Comparison of ENCODE assay signal across 9 mouse cellular contexts in genomic region chr9:107676302-107676701, GRCm38 (mm10). TPM values are rescaled to one million over a fixed set of nuclear protein-coding genes. Genes with fewer than 3 reads are reported as not detected.
A peak's percentile ranks its signal among the peaks of the same experiment; 100 is the strongest.
DNase-seq lines count a peak whose midpoint lies in the region; ATAC-seq lines count a peak whose summit lies in the region.
"Had no signal": no experiment of that assay in that cellular context is flagged by ENCODE, and none has a peak within 500 bp of the region (broad histone marks: within the 10 kb centered on the region; RNA-seq: fewer than 3 reads in every experiment).

No protein-coding gene starts in this region.

- no peak for ATAC-seq in heart, embryonic 14.5 days (ENCODE audit: insufficient number of reproducible peaks, insufficient read depth, low FRiP score, low read depth)
- peak; percentile 20 for ATAC-seq in hindbrain, embryonic 12.5 days (ENCODE audit: low FRiP score)
- ATAC-seq: Patski had no signal

- H3K9me3 ChIP-seq in heart, embryonic 14.5 days (ENCODE audit: control insufficient read depth, low read length), result no peaks in the 10 kb centered on the region
- no peaks in the 10 kb centered on the region for H3K9me3 ChIP-seq in hindbrain, embryonic 12.5 days (replicated peaks)

- H3K27me3 ChIP-seq in heart, embryonic 14.5 days (ENCODE audit: control insufficient read depth, insufficient read depth, low read length), result peaks cover 41% of the 10 kb centered on the region
- H3K27me3 ChIP-seq in hindbrain, embryonic 12.5 days, result peaks cover 37% of the 10 kb centered on the region
- H3K27me3 ChIP-seq: Patski had no signal

- H3K9ac ChIP-seq in heart, embryonic 14.5 days (ENCODE audit: low read length), result peak overlapping the region; percentile 52
- H3K9ac ChIP-seq in hindbrain, embryonic 12.5 days, result peak overlapping the region; percentile 56

- H3K4me2 ChIP-seq in heart, embryonic 14.5 days (ENCODE audit: low read length), result peak overlapping the region; percentile 69
- peak overlapping the region; percentile 59 for H3K4me2 ChIP-seq in hindbrain, embryonic 12.5 days (replicated peaks)

- DNase-seq in heart, postnatal 4 days, result no peak
- DNase-seq in T-cell, adult 2 months (ENCODE audit: low spot score), result peak; percentile 36
- peak; percentile 24 for DNase-seq in mesoderm, embryonic 11.5 days (ENCODE audit: low read depth, low spot score)
- DNase-seq in MN1 (ENCODE audit: low spot score), result no peak
- DNase-seq in frontal cortex, postnatal 36 days (ENCODE audit: low spot score in 2 of 2), result no peak
- no peak for DNase-seq in thymus, postnatal 4 days

- H3K36me3 ChIP-seq in heart, embryonic 14.5 days (ENCODE audit: control insufficient read depth, insufficient read depth, low read length), result no peaks in the 10 kb centered on the region
- no peaks in the 10 kb centered on the region for H3K36me3 ChIP-seq in hindbrain, embryonic 12.5 days

- peaks cover 3 to 10% of the 10 kb centered on the region in 2 experiments; a peak in 3 of 4 replicates for H3K4me1 ChIP-seq in heart, embryonic 14.5 days (ENCODE audit: control insufficient read depth in 2 of 2, insufficient read depth in 2 of 2, low read length in 2 of 2)
- H3K4me1 ChIP-seq in hindbrain, embryonic 12.5 days, result peaks cover 16% of the 10 kb centered on the region

- WGBS in heart, embryonic 14.5 days, result 2% methylated on average over 24 of the region's 25 CpGs
- WGBS in hindbrain, embryonic 12.5 days, result 2% methylated on average over 25 of the region's 25 CpGs

- peak overlapping the region; percentile 25 to 32 for H3K4me3 ChIP-seq in heart, embryonic 14.5 days (ENCODE audit: control insufficient read depth in 1 of 2, insufficient read depth in 1 of 2, low read depth in 1 of 2, low read length in 2 of 2)
- peak overlapping the region; percentile 31 for H3K4me3 ChIP-seq in hindbrain, embryonic 12.5 days

- no peak overlapping the region for H3K27ac ChIP-seq in heart, embryonic 14.5 days (replicated peaks in 1 of 2; ENCODE audit: control insufficient read depth in 1 of 2, insufficient read depth in 1 of 2, low read depth in 2 of 2, low read length in 2 of 2)
- H3K27ac ChIP-seq in hindbrain, embryonic 12.5 days, result no peak overlapping the region

RNA-seq across cellular contexts. Expression of gene Gnat1, which starts 3.2 kb away (rescaled TPM):
- 0.63 and 1.7 TPM in 2 replicates for polyA plus RNA-seq in heart, embryonic 14.5 days (2014; fragmentation: Nextera tagmentation; extraction: Ambion mirVana)
- not detected for total RNA-seq in heart, postnatal 4 days (2021)
- 1.4 and 2.6 TPM in 2 replicates for polyA plus RNA-seq in hindbrain, embryonic 12.5 days (2016; fragmentation: Nextera tagmentation; extraction: Ambion mirVana)

RNA-seq across cellular contexts. Expression of gene Slc38a3, which starts 7.0 kb away (rescaled TPM):
- 2.7 TPM in 2 replicates for polyA plus RNA-seq in heart, embryonic 14.5 days (2014; fragmentation: Nextera tagmentation; extraction: Ambion mirVana)
- 1 to 10 TPM; 8.0 to 8.1 TPM for total RNA-seq in heart, postnatal 4 days (2021)
- 12.5 and 12.9 TPM in 2 replicates for polyA plus RNA-seq in hindbrain, embryonic 12.5 days (2016; fragmentation: Nextera tagmentation; extraction: Ambion mirVana)

RNA-seq across cellular contexts. Expression of gene Sema3f, which starts 34.0 kb away (rescaled TPM):
- 4.6 and 6.2 TPM in 2 replicates for polyA plus RNA-seq in heart, embryonic 14.5 days (2014; fragmentation: Nextera tagmentation; extraction: Ambion mirVana)
- total RNA-seq in heart, postnatal 4 days (2021), result 10 to 100 TPM; 18.7 to 20.9 TPM
- 26.8 and 28.3 TPM in 2 replicates for polyA plus RNA-seq in hindbrain, embryonic 12.5 days (2016; fragmentation: Nextera tagmentation; extraction: Ambion mirVana)

RNA-seq across cellular contexts. Expression of gene Gnai2, which starts 41.1 kb away (rescaled TPM):
- 379 and 410 TPM in 2 replicates for polyA plus RNA-seq in heart, embryonic 14.5 days (2014; fragmentation: Nextera tagmentation; extraction: Ambion mirVana)
- 100 to 1,000 TPM; 462 to 469 TPM for total RNA-seq in heart, postnatal 4 days (2021)
- polyA plus RNA-seq in hindbrain, embryonic 12.5 days (2016; fragmentation: Nextera tagmentation; extraction: Ambion mirVana), result 516 and 531 TPM in 2 replicates

Comparison
In these comparisons a context has a peak if more than half of its experiments do, and no peak if none do; other contexts are left out.
1. DNase-seq: peak in T-cell, adult 2 months (single experiment) and mesoderm, embryonic 11.5 days (single experiment); none in heart, postnatal 4 days (single experiment), MN1 (single experiment), frontal cortex, postnatal 36 days (0 of 2) and thymus, postnatal 4 days (single experiment).